Mouse (Mus musculus) MEL (cell line): ENCODE data around the gene Borcs8.

Experiments
- CHD2 ChIP-seq: IDR thresholded peaks from 2 replicates; pipeline ENCODE4 v1.6.1; 2011; ENCODE audit warnings: low read length, improper control_type of control experiment
- EP300 ChIP-seq, 2 experiments: IDR thresholded peaks; 2 replicates each; pipeline ENCODE4 v1.6.1; 2011; ENCODE audit warnings: improper control_type of control experiment in 2 of 2, low read length in 2 of 2, low read depth in 1 of 2, mild to moderate bottlenecking in 1 of 2
- GATA1 ChIP-seq: IDR thresholded peaks from 2 replicates; pipeline ENCODE4 v1.6.1; 2011; ENCODE audit warnings: low read depth, low read length, improper control_type of control experiment
- HCFC1 ChIP-seq: IDR thresholded peaks from 2 replicates; pipeline ENCODE4 v1.6.1; 2012; ENCODE audit warnings: low read depth, mild to moderate bottlenecking, inconsistent platforms, low read length, improper control_type of control experiment, moderate library complexity
- JUND ChIP-seq: IDR thresholded peaks from 2 replicates; pipeline ENCODE4 v1.6.1; 2011; ENCODE audit warnings: low read depth, mild to moderate bottlenecking, improper control_type of control experiment, low read length
- MAX ChIP-seq: IDR thresholded peaks from 2 replicates; pipeline ENCODE4 v1.6.1; 2011; ENCODE audit warnings: low read length, improper control_type of control experiment
- SIN3A ChIP-seq: IDR thresholded peaks from 2 replicates; pipeline ENCODE4 v1.6.1; 2012; ENCODE audit warnings: low read length, improper control_type of control experiment, inconsistent platforms
- TBP ChIP-seq: IDR thresholded peaks from 2 replicates; pipeline ENCODE4 v1.8.0; 2011; ENCODE audit warnings: low read depth, low read length, improper control_type of control experiment

DNA sequence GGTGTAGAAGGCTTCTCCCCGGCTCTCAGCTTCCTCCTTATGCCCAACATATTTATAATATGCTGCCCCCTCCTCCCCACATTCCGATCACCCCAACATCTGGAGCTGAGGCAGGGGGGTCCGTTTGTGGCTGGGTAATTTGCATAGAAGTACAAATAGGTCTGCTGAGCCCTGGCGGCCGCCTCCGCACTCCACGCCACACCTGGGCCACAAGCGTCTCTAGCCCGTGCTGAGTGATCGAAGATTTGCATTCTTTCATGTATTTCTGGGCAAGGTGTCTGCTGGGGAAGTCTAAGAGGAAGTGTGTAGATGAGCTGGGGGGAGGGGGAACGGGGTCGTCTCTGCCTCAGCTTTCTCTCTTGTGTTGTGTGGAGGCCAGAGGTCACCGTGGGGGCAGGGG is 20.7 kb downstream of the Borcs8 start:
- TF ChIP-seq EP300 (IDR thresholded peaks at IDR 0.05; ENCODE audit: low read depth in 1 of 2, low read length in 2 of 2) (no peak), JUND (no peak), MAX (no peak), CHD2 (no peak), HCFC1 (no peak), TBP (no peak), SIN3A (no peak), GATA1 (no peak)
